Mouse (Mus musculus): Measurements from ENCODE around the gene Zfp248. TPM values are rescaled to one million over a fixed set of nuclear protein-coding genes. Genes with fewer than 3 reads are reported as not detected.

The Zfp248 gene
- total RNA-seq (2021): 10 to 100 TPM; 17.8 to 20.3 TPM
- long read RNA-seq, experiment 1, partial matches to known transcripts: 2 of 3 reads
- long read RNA-seq, experiment 1, other reads (novel, unspliced or antisense): 0 of 3 reads
- long read RNA-seq, experiment 2, transcript Zfp248-201 (6 exons, 3,683 nt): major isoform, 5 of 7 reads
- long read RNA-seq, experiment 2, partial matches to known transcripts: 1 of 7 reads
- long read RNA-seq, experiment 2, other reads (novel, unspliced or antisense): 1 of 7 reads

DNA sequence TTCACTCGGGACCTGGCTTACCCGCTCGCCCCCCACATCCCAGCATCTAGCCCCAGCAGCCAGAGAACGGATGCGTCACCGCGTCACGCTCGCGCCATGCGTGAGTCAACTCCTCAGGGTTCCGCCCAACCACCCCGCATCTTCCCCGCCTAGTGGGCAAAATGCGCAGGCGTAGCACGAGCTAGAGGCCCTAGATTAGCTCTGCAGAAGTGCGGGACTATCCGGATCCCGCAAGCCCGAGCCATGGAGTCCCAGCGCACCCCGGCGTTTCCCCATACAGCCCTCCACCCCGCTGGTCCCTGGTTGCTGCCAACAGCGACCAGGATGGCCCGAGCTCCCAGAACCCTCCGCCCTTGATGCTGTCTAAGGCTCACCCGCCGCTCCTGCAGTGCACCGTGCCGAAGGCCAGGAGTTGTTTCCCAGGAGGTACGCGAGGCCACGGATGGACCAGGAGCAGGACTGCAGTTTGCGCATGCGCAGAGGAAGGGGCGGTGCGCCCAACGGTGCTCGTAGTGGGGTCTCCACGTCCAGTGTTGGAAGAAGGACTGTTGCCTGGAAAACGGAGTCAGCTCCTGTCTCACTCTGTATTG is at the start of gene Zfp248:
TSS of gene Zfp248 (minus strand) at position 487 of the 590 bp plus-strand sequence.
- DNase-seq (ENCODE audit: low spot score in 2 of 2): peak; percentile 94 to 95

DNA sequence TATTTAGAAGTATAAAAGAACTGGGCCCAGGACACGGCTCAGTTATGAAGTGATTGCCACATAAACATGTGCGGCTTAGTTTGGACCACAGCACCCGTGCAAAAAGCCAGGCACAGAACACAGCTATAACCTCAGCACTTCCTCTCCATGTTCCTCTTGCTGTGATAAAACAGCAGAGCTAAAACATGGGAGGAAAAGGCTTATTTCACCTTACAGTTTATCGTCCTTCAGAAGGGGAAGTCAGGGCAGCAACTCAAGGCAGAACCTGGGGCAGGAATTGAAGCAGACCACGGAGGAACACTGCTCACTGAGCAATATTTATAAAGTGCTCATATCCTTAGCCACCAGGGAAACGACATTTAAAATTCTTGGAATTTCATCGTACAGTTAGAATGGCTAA is 43.7 kb upstream of the Zfp248 start:
- DNase-seq (ENCODE audit: low spot score in 2 of 2): no peak

DNA sequence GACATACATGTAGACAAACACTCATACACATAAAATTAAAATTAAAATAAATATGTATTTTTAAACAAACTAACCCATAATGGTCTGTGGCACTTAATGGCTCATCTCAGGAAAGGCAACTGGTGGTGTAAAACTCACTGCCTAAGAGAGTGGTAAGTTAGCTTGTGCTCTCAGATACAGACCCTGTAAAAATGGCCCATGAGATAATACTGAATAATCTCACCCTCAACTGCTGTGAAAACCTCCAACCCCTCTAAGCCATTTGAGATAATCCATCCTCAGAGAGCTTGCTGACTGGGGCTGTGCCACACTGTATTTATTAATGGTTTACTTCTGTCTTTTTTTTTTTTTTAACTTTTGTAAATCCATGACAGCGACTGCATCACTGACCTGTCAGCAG is 26.8 kb upstream of the Zfp248 start:
- no peak for DNase-seq (ENCODE audit: low spot score in 2 of 2)

DNA sequence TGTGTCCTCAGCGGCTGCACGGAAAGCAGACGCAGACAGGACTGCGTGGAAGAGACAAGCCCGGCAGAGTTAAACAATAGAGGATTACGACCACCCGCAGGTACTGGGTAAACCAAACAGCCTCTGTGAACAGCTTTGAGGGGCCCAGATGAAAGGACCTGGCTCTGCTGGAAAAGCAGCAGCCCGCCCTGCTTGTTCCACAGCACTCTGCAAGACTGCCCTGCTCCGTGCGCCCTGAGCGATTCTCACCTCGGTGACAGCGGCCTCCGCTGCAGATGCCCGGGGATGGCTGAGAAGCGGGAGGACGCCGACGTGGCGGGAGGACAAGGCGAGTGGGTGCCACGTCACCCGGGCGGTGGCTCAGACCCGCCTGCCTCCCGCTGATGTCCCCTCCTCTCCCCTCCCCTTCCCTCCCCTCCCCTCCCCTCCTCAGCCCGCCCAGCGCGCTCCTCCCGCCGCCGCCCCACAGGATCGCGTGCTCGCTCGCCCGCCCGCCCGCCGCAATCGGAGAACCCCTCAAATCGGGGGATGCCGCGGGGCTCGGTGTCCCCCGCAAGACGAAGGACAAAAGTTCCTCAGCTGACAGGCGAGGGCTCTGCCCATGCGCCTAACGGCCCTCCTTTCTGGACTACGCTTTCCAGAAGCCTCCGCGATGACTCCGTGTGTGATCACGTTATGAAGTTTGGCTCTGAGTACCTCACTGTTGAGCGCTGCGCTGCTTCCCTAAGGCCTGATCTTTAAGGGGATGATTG is 23.8 kb upstream of the Zfp248 start, which contains the start of gene Zfp9:
TSS of gene Zfp9 (minus strand) at position 364 of the 752 bp plus-strand sequence.
- DNase-seq (ENCODE audit: low spot score in 2 of 2): peak; percentile 80 to 89

DNA sequence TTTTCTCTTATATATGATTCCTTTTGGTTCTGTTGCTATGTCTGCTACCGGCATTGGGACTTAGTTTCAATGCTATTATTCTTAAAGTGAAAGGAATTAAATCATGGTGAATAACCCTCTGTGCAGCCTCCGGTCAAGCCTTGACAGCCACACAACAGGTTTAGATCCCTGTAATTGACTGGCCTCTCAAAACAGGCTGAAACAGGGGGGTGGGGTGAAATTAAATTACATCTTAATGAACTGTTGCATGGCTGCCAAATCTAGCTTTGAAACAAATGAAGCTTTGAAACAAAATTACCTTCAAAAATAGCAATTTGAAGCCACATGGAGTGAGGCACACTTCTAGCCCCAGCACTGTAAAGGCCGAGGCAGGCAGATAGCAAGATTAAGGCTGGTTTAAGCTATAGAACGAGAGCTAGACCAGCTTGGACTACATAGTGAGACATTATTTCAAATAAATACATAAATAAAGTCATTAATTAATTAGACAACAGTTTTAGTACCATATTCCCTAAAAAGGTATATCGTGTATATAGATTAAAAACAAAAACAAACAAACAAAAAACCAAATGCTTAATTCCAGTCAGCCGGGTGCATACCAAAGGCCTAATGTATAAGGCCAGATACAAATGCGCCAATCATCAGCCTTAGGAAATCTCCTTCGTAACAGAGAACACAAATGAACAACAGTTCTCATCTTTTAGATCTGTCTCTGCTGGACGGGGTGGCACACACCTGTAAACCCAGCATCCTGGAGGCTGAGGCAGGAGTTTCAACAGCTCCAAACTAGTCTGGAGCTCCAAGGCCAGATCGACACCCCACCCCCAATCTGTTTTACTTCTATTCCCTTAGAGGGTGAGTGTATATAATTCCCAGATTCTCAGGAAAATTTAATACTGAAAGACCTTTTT is 22.8 kb upstream of the Zfp248 start:
- DNase-seq (ENCODE audit: low spot score in 2 of 2): no peak

DNA sequence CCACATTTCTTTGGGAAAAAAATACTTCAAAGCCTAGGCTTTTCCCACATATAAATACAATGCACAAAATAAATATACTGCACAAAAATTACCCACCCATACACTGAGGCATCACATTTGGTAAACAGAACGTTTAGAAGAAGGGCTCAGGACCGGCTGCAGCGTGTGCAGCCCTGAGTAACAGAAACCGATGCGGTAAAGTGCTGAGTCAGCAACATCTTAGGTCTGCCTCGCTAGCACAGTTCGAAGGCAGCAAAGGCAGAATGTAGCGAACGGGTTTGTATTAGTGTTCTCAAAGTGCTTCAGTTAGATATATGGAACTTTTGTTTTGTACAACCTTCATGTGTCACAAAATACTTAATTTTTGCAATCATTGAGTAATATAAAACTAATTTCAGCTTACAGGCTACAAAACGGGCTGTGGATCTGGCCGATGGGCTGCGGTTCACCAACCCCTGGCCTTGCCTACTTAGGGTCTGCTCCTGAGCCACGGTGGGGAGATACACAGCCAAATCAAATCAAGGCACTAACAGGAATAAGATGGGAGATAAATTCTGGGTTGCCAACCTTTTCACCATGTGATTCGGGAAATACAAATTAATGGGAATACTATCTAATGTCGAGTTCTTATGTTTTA is 6.9 kb upstream of the Zfp248 start:
- no peak for DNase-seq (ENCODE audit: low spot score in 2 of 2)

DNA sequence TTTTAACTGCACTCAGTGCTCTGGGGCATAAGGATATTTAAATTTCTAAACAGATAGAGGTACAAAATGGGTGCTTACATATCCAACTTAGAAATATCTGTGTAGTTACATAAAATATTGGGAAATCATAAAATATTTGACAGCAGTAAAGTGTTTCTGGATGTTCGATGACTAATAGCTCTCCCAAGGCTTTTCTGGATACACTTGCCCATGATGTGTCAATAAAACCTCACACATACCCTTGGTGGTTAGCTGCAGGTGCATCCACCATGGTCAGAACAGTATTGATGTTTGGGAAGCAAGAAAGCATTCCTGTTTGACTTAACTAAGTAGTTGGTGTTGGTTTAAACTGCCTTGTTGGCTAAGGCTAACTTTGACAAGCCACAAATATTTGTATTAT is 2.4 kb upstream of the Zfp248 start:
- no peak for DNase-seq (ENCODE audit: low spot score in 2 of 2)

DNA sequence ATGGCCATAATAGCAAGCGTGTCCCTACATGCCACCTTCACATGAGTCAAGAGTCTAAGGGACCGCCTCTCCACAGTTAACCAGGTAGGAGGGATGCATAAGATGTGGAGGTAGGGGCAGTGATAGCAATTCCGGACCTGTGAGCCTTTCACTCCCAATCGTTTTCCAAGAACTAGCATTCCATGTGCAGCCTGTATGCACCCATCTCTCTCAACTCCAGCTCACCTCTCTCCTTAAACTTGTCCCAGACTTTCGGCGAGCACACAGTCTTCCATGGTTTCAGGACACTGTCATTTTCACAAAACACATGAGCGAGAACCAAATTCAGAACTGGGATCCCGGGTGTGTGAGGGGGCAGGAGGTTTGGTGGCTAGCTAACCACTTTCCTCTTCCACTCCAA is 876 bp downstream of the Zfp248 start:
- peak; percentile 9 to 20 for DNase-seq (ENCODE audit: low spot score in 2 of 2)

DNA sequence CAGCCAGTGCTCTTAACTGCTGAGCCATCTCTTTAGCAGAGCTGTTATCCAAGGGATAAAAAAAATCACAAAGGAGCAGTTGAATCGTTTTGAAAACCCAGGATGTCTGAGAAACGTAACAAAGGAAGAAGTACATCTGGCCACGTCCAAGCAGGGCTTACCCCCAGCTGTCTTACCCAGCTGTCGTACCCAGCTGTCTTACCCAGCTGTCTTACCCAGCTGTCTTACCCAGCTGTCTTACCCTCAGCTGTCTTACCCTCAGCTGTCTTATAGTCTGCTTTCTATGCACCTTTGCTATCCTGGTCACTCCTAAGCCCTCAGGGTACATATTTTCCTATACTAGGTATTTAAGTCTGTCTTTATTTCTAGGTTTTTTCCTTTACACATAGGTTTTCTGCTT is 23.8 kb downstream of the Zfp248 start:
- no peak for DNase-seq (ENCODE audit: low spot score in 2 of 2)

DNA sequence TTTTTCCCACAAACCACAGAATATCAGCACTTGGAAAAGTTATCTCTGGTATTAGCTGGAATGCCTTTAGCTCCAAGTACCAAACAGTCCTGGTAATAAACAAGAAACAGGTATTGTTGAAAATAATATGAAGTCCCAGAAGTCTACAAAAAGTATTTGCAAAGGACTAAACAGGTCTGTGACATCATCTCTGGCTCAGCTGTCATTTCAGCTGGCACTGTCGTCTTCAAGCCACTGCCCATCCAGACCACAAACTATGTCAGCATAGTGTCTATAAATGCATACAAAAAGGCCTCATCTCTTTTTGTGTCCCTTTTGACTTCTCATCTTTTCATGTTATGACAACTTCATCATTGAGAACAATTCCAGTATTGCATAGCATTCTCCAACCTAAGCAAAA is 28.7 kb downstream of the Zfp248 start:
- no peak for DNase-seq (ENCODE audit: low spot score in 2 of 2)

DNA sequence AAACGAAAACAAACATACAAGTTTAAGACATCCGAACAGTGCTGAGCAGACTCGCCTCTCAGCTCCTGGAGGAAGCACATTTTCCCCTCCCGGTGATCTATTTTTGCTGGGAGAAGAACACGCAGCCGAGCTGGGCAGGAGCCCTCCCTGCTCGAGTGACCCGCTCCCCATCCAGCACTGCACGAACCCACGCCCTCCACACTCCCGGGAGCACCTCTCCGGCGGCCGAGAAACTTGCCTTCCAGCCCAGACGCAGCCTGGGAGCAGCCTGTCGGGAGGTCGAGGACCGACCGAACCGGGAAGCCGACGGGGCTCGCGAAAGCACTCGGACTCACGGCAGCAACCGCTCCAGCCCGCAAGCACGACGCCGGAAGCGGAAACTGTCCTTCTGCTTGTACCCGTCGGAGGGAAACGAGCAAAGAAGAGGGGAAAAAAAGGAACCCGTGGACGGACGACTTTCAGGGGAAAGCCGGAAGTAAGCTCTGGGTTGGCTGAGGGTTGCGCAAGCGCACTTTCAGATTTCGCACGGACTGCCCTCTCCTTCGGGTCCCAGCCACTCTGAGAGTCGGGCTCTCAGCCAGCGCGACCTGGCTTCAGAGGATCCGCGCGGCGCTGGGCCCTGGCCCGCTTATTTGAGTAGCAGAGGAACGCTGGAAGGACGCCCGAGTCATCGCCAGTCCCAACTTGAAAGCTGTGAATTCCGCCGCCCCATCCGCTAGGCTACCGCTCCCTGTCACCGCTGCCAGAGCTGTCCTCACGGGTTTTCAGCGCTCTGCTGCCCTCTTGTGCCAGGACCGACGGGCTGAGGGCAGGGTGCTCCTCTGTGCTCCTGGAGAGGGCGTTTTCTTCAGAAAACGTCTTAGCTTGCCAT is 36.0 kb downstream of the Zfp248 start, which contains the start of gene Bms1:
TSS of gene Bms1 (minus strand) at position 425 of the 871 bp plus-strand sequence.
- peak; percentile 95 for DNase-seq (ENCODE audit: low spot score in 2 of 2)

DNA sequence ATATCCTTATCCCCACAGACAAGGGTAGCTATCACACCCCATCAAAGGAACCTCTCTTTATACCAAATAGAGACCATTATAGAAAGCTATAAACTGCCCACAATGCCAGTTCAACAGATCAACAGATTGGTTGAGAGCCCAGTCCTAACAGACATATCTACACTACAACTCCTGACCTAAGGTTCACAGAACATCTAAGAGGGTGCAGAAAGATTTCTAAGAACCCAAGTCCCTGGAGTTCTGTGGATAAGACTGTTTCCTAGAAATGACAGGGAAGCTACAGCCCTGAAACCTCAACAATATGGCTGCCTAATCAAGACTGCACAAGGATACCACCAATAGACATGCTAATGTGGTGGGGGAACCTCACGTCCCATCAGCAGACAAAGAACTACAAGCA is 44.9 kb downstream of the Zfp248 start:
- no peak for DNase-seq (ENCODE audit: low spot score in 2 of 2)

DNA sequence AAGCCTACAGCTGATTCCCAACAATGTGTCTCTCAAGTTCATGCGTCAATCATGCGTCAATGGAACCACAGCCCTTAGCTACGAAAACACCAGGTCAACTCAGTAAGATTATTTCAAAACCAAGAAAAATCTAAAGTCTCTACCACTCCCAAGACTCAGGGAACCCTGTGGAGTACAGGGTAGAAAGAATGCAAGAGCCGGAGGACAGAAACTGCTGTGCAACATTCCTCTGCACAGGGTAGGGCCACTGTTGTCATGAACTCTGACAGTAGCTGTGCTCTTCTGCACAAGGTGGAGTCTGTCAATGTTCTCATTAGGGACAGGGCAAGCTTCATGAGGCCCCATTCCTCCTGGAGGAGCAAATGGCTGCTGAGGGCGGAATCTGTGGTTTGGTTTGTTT is 46.8 kb downstream of the Zfp248 start:
- DNase-seq (ENCODE audit: low spot score in 2 of 2): no peak

DNA sequence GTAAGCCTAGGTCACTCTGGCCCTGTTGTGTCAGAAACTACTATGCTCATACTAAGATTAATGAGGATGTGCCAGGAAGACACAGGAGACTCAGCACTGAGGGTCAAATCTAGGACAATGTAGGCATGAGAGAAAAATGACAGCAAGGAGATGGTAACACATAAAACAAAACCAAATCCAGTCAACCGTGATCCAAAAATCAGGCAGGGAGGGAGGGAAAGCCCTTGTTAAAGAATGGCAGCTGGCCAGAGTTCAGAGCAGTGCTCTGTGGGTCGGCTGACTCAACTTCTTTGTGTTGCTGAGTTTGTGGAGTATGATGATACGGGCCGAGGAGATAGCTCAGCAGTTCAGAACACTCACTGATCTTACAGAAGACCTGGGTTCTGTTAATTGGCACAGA is 48.9 kb downstream of the Zfp248 start:
- no peak for DNase-seq (ENCODE audit: low spot score in 2 of 2)

DNA sequence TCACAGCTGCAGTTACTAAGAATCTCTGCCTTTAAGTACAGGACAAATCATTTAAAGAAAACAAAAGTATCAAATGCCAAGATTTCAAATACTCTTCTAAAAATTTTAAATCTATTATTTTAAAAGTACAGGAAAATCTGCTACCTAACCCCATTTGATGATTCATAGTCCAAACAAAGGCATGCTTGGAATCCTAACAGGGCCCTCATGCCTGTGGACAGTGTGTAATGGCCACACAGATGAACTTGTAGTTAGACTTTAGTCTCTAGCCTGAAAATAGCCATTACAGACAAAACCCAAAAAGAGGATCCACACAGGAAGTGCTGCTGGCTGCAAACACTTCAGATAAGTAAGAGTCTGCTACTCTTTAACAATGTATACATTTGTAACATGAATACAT is 64.6 kb downstream of the Zfp248 start:
- DNase-seq (ENCODE audit: low spot score in 2 of 2): no peak

DNA sequence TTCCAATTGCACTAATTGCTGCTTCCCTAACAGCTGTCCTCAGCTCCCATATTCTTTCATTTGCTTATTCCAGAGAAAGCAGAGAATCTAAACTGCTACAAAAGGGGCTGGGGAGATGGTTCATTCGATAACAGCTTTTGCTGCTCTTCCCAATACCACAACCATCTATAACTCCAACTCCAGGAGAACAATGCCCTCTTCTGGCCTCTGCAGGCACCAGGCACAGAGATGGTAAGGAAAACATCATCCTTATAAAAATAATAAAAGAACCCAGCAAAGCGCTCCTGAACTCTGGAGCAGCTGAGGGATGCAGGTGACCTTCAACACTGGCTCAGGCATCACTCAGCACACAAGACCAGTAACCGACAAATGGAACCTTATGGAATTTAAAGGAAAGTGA is 69.4 kb downstream of the Zfp248 start:
- no peak for DNase-seq (ENCODE audit: low spot score in 2 of 2)

DNA sequence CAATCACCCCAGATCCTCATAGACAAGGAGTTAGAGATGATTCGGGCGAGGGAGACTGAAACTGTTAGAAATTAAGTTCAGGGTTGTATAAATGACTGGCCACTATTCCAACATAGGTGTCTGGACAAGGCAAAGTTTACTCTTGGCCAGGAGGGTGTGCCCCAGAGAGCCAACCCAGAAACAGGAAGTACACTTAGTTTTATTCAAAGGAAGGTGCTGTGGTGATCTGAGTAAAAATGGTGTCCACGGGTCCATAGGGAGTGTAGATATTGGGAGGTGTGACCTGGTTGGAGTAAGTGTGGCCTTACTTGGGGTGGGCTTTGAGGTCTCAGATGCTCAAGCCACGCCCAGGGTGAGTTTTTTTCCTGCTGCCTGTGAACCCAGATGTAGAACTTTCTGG is 74.1 kb downstream of the Zfp248 start:
- DNase-seq (ENCODE audit: low spot score in 2 of 2): no peak

DNA sequence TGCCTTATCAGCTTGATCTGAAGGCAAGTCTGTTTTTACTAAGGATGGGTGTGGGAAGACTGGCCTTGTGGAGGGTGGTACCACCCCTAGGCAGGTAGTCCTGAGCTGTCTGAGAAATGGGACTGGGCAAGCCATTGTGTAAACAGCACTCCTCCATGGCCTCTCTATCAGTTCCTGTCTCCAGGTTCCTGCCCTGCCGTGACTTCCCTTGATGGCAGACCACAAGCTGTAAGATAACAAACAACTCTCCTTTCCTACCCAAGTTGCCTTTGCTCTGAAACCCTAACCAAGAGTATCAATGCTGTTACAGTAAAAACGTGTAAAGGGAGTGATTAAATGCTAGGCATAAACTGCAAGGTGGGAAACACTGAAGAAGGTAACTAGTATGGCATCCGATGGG is 74.7 kb downstream of the Zfp248 start:
- no peak for DNase-seq (ENCODE audit: low spot score in 2 of 2)

DNA sequence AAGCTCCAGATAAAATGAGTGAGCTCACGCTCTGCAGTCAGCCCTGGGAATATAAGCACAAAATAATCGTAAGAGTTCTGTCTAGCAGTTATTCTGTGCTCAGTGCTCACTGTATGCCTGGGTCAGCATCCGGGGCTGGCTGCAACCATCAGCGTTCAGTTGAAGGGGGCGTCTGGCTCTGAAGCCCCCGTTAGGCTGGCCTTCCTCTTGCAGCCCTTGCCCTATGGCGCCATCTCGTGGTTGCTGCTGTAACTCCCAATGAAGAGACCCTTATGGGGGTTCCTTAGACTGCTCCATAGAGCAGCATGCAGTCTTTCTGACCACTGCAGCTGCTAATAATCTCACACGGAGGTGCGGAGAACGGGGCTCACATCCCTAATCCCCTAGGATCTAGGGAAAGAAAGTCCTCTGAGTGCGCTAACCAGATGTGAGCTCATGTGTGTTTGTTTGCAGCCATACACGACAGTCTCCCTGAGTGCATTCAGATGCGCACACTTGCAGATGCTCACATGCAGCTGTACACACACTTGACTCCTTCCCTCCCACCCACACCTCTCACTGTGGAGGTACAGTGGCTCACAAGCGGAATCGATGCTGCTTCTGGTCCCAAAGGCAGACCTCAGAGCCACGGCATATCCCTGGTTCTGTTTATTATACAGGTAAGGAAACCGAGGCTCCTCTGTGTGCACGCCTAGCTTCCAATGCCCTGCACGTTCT is 75.7 kb downstream of the Zfp248 start:
- peak; percentile 68 to 79 for DNase-seq (ENCODE audit: low spot score in 2 of 2)
